ENCODE assay signal across 25 mouse cellular contexts in genomic region chr6:117104047-117104446, GRCm38 (mm10).
DNase-seq lines count a peak whose midpoint lies in the region; ATAC-seq lines count a peak whose summit lies in the region.
"Had no signal": no experiment of that assay in that cellular context is flagged by ENCODE, and none has a peak within 500 bp of the region (broad histone marks: within the 10 kb centered on the region; RNA-seq: fewer than 3 reads in every experiment).

No protein-coding gene starts in this region.

- no peak for DNase-seq in embryonic facial prominence, embryonic 10.5 days (ENCODE audit: low spot score)
- peak; percentile 46 for DNase-seq in left cerebral cortex, postnatal 4 days
- no peak for DNase-seq in left cerebral cortex, adult 8-10 months (ENCODE audit: low spot score in 2 of 2)
- DNase-seq in gastrocnemius, postnatal 25 days: no peak
- DNase-seq in gastrocnemius, adult 8-10 months (ENCODE audit: low spot score in 2 of 2): no peak
- DNase-seq: adrenal gland, postnatal 14 days; cerebellum, adult 8-10 months; gastrocnemius, postnatal 10 days; heart, adult 2 months; heart, postnatal 10 days; kidney, adult 18-20 months; liver, embryonic 13.5 days; lung, adult 18-20 months; lung, postnatal 4 days; thymus, postnatal 4 days had no signal

- no peaks in the 10 kb centered on the region for H3K36me3 ChIP-seq in embryonic facial prominence, embryonic 12.5 days
- H3K36me3 ChIP-seq in embryonic facial prominence, embryonic 10.5 days (replicated peaks): no peaks in the 10 kb centered on the region
- no peaks in the 10 kb centered on the region for H3K36me3 ChIP-seq in embryonic facial prominence, embryonic 15.5 days
- H3K36me3 ChIP-seq: heart, embryonic 13.5 days; hindbrain, embryonic 15.5 days; liver, embryonic 13.5 days; midbrain, embryonic 12.5 days had no signal

- no peak overlapping the region for H3K4me3 ChIP-seq in embryonic facial prominence, embryonic 12.5 days
- no peak overlapping the region for H3K4me3 ChIP-seq in embryonic facial prominence, embryonic 10.5 days
- H3K4me3 ChIP-seq in embryonic facial prominence, embryonic 15.5 days (replicated peaks): no peak overlapping the region
- H3K4me3 ChIP-seq: erythroblast, embryonic 14.5 days; heart, adult 2 months; heart, embryonic 13.5 days; hindbrain, embryonic 15.5 days; liver, embryonic 13.5 days; megakaryocyte, embryonic 14.5 days; midbrain, embryonic 12.5 days had no signal

- H3K27me3 ChIP-seq in embryonic facial prominence, embryonic 12.5 days: no peaks in the 10 kb centered on the region
- no peaks in the 10 kb centered on the region for H3K27me3 ChIP-seq in embryonic facial prominence, embryonic 10.5 days (replicated peaks; ENCODE audit: low read depth, poor library complexity, severe bottlenecking)
- 0 out of 2 replicates have a peak, but pooled peaks cover 4% of the 10 kb centered on the region for H3K27me3 ChIP-seq in embryonic facial prominence, embryonic 15.5 days
- H3K27me3 ChIP-seq: heart, embryonic 13.5 days; hindbrain, embryonic 15.5 days; liver, embryonic 13.5 days; megakaryocyte, embryonic 14.5 days; midbrain, embryonic 12.5 days had no signal

- no peaks in the 10 kb centered on the region for H3K9me3 ChIP-seq in embryonic facial prominence, embryonic 12.5 days
- no peaks in the 10 kb centered on the region for H3K9me3 ChIP-seq in embryonic facial prominence, embryonic 10.5 days
- no peaks in the 10 kb centered on the region for H3K9me3 ChIP-seq in embryonic facial prominence, embryonic 15.5 days (replicated peaks)
- H3K9me3 ChIP-seq: heart, embryonic 13.5 days; hindbrain, embryonic 15.5 days; midbrain, embryonic 12.5 days had no signal

- intact Hi-C loops in left cerebral cortex, postnatal 4 days (cut with DNase I): no loop called here

- WGBS in embryonic facial prominence, embryonic 12.5 days: 69% methylated on average over 6 of the region's 6 CpGs
- WGBS in embryonic facial prominence, embryonic 10.5 days: 80% methylated on average over 6 of the region's 6 CpGs
- 65% methylated on average over 6 of the region's 6 CpGs for WGBS in embryonic facial prominence, embryonic 15.5 days

- no peak overlapping the region for H3K9ac ChIP-seq in embryonic facial prominence, embryonic 12.5 days
- H3K9ac ChIP-seq in embryonic facial prominence, embryonic 15.5 days: no peak overlapping the region
- H3K9ac ChIP-seq: heart, embryonic 13.5 days; hindbrain, embryonic 15.5 days; liver, embryonic 13.5 days; midbrain, embryonic 12.5 days had no signal

- peak overlapping the region; percentile 65 for H3K27ac ChIP-seq in embryonic facial prominence, embryonic 12.5 days
- H3K27ac ChIP-seq in embryonic facial prominence, embryonic 10.5 days (replicated peaks): no peak overlapping the region
- peak overlapping the region; percentile 48 for H3K27ac ChIP-seq in embryonic facial prominence, embryonic 15.5 days (replicated peaks)
- H3K27ac ChIP-seq: heart, adult 2 months; heart, embryonic 13.5 days; hindbrain, embryonic 15.5 days; liver, embryonic 13.5 days; midbrain, embryonic 12.5 days had no signal

- ATAC-seq in embryonic facial prominence, embryonic 12.5 days (ENCODE audit: insufficient number of reproducible peaks, insufficient read depth, low FRiP score, low TSS enrichment): no peak
- ATAC-seq in embryonic facial prominence, embryonic 15.5 days (ENCODE audit: insufficient number of reproducible peaks, low FRiP score, low TSS enrichment, low read depth): no peak
- ATAC-seq: CD4-positive, CD25-positive, alpha-beta regulatory T cell, adult 4 months; forebrain, embryonic 16.5 days; lung, postnatal 0 days had no signal

- H3K4me2 ChIP-seq in embryonic facial prominence, embryonic 12.5 days (replicated peaks): no peak overlapping the region
- no peak overlapping the region for H3K4me2 ChIP-seq in embryonic facial prominence, embryonic 15.5 days (replicated peaks)
- H3K4me2 ChIP-seq: heart, embryonic 13.5 days; hindbrain, embryonic 15.5 days; liver, embryonic 13.5 days; midbrain, embryonic 12.5 days had no signal

- H3K4me1 ChIP-seq in embryonic facial prominence, embryonic 12.5 days: peaks cover 21% of the 10 kb centered on the region
- peaks cover 16% of the 10 kb centered on the region for H3K4me1 ChIP-seq in embryonic facial prominence, embryonic 10.5 days
- H3K4me1 ChIP-seq in embryonic facial prominence, embryonic 15.5 days: peaks cover 38% of the 10 kb centered on the region
- H3K4me1 ChIP-seq: liver, embryonic 13.5 days; megakaryocyte, embryonic 14.5 days; midbrain, embryonic 12.5 days had no signal
